9 mouse cellular contexts compared by ENCODE assay signal in genomic region chr6:87016916-87017315, GRCm38 (mm10). TPM values are rescaled to one million over a fixed set of nuclear protein-coding genes. Genes with fewer than 3 reads are reported as not detected.
DNase-seq lines count a peak whose midpoint lies in the region; TF ChIP-seq lines count a peak whose summit lies in the region.
"Had no signal": no experiment of that assay in that cellular context is flagged by ENCODE, and none has a peak within 500 bp of the region (broad histone marks: within the 10 kb centered on the region; RNA-seq: fewer than 3 reads in every experiment).

No protein-coding gene starts in this region.

- no peak overlapping the region for H3K4me3 ChIP-seq in heart, adult 2 months
- H3K4me3 ChIP-seq: embryonic facial prominence, embryonic 13.5 days had no signal

- intact Hi-C loops in heart, adult 2 months (cut with DNase I), result no loop called here
- intact Hi-C loops in heart, postnatal 25 days (cut with DNase I), result no loop called here

- TF ChIP-seq POLR2A in heart, adult 2 months (IDR thresholded peaks at IDR 0.05; ENCODE audit: insufficient read depth, low read depth, low read length), result no peak

- peaks cover 4% of the 10 kb centered on the region for H3K36me3 ChIP-seq in heart, adult 2 months (ENCODE audit: control insufficient read depth, insufficient read depth, low read length)

- WGBS in heart, adult 2 months, result 61% methylated on average over 4 of the region's 4 CpGs

- H3K27me3 ChIP-seq in heart, adult 2 months (ENCODE audit: control insufficient read depth, insufficient read depth, low read length), result no peaks in the 10 kb centered on the region
- H3K27me3 ChIP-seq: embryonic facial prominence, embryonic 13.5 days had no signal

- no peaks in the 10 kb centered on the region for H3K4me1 ChIP-seq in heart, adult 2 months (ENCODE audit: control insufficient read depth, insufficient read depth, low read length)
- H3K4me1 ChIP-seq: embryonic facial prominence, embryonic 13.5 days had no signal

- peaks cover 5% of the 10 kb centered on the region; the same call in 1 of the 2 replicates for H3K79me2 ChIP-seq in heart, adult 2 months (replicated peaks; ENCODE audit: control insufficient read depth, insufficient read depth, low read length)

- no peak overlapping the region for H3K27ac ChIP-seq in heart, adult 2 months
- H3K27ac ChIP-seq: embryonic facial prominence, embryonic 13.5 days had no signal

- no peak for DNase-seq in heart, adult 2 months
- DNase-seq in heart, postnatal 25 days (ENCODE audit: low spot score), result no peak
- DNase-seq in right cerebral cortex, adult 18-20 months, result peak; percentile 36
- DNase-seq in right cerebral cortex, postnatal 10 days (ENCODE audit: low spot score in 2 of 2), result no peak
- peak; percentile 71 for DNase-seq in c-Kit-positive CD71-positive TER-119-negative erythroid progenitor cells, embryonic 14.5 days (ENCODE audit: low read depth)
- DNase-seq in kidney, postnatal 14 days, result peak; percentile 41
- peak; percentile 69 for DNase-seq in retina, embryonic 14.5 days (ENCODE audit: low spot score)
- no peak for DNase-seq in adrenal gland, postnatal 25 days

- peak; percentile 72 for TF ChIP-seq CTCF in heart, adult 2 months (IDR thresholded peaks at IDR 0.05)

- TF ChIP-seq EP300 in heart, adult 2 months (IDR thresholded peaks at IDR 0.05; ENCODE audit: insufficient read depth, low read depth, low read length), result no peak

- H3K9ac ChIP-seq in heart, adult 2 months (ENCODE audit: low read depth, low read length), result no peak overlapping the region
- H3K9ac ChIP-seq: embryonic facial prominence, embryonic 13.5 days had no signal

RNA-seq across cellular contexts. Expression of gene Nfu1, which starts 7.9 kb away (rescaled TPM):
- total RNA-seq in heart, adult 2 months (2021), result 10 to 100 TPM; 67.6 to 72.3 TPM
- polyA plus RNA-seq in heart, adult 2 months (2012; rRNA removed), result 200 and 213 TPM in 2 replicates
- total RNA-seq in heart, postnatal 25 days (2021), result 10 to 100 TPM; 68.6 to 72.6 TPM
- 74.2 and 76.8 TPM in 2 replicates for total RNA-seq in adrenal gland, postnatal 25 days (2021)

RNA-seq across cellular contexts. Expression of gene Gfpt1, which starts 25.7 kb away (rescaled TPM):
- total RNA-seq in heart, adult 2 months (2021), result 10 to 100 TPM; 16.1 to 17.5 TPM
- 6.1 and 13.0 TPM in 2 replicates for polyA plus RNA-seq in heart, adult 2 months (2012; rRNA removed)
- total RNA-seq in heart, postnatal 25 days (2021), result 10 to 100 TPM; 14.8 to 17.7 TPM
- total RNA-seq in adrenal gland, postnatal 25 days (2021), result 37.9 and 40.4 TPM in 2 replicates

Comparison
In these comparisons a context has a peak if more than half of its experiments do, and no peak if none do; other contexts are left out.
1. DNase-seq: peak in right cerebral cortex, adult 18-20 months (single experiment), c-Kit-positive CD71-positive TER-119-negative erythroid progenitor cells, embryonic 14.5 days (single experiment), kidney, postnatal 14 days (single experiment) and retina, embryonic 14.5 days (single experiment); none in heart, adult 2 months (0 of 2), heart, postnatal 25 days (single experiment), right cerebral cortex, postnatal 10 days (0 of 2) and adrenal gland, postnatal 25 days (single experiment).